Mouse (Mus musculus): ENCODE data around the gene Gm49403. TPM values are rescaled to one million over a fixed set of nuclear protein-coding genes. Genes with fewer than 3 reads are reported as not detected.
"Not testable (repeated sequence)": the region's sequence is repeated elsewhere in the genome, so short reads cannot be mapped to it uniquely, and the experiment has no call there.

The Gm49403 gene
- total and polyA plus RNA-seq, 2 experiments from 2014 or later: not detected

- peak; percentile 97 for ATAC-seq
- peak within 1 kb of the TSS; percentile 63 for H3K9ac ChIP-seq
- H3K9me3 ChIP-seq (ENCODE audit: low read length): no peaks in the 10 kb centered on the region
- H3K27ac ChIP-seq (ENCODE audit: low read depth, low read length): peak within 1 kb of the TSS; percentile 85
- WGBS: under 1% methylated on average over 58 of the region's 58 CpGs
- H3K4me2 ChIP-seq (ENCODE audit: low read depth): peak within 1 kb of the TSS; percentile 85
- H3K27me3 ChIP-seq (ENCODE audit: insufficient read depth, low read length): no peaks in the 10 kb centered on the region
- peak; percentile 97 for DNase-seq
- H3K4me1 ChIP-seq (ENCODE audit: insufficient read depth): peaks cover 5% of the 10 kb centered on the region
- TF ChIP-seq CTCF (IDR thresholded peaks at IDR 0.05; ENCODE audit: low read depth): no peak
- H3K36me3 ChIP-seq (ENCODE audit: insufficient read depth): 0 out of 2 replicates have a peak, but pooled peaks cover 5% of the 10 kb centered on the region
- peak within 1 kb of the TSS; percentile 59 for H3K4me3 ChIP-seq (ENCODE audit: low read depth, low read length)
These were observed 5.0 kb downstream of the Gm49403 start, which contains the start of the genes 1810009A15Rik and Gm49416 for GRCm38 (mm10) chr19:8888511-8889385. Gene 1810009A15Rik, plus strand, starts transcription at chr19:8888853. Gene Gm49416, plus strand, starts transcription at chr19:8888926.

GRCm38 (mm10) chr19:8892829-8893766, 9.4 kb downstream of the Gm49403 start, which contains the start of gene Ints5:
Gene Ints5, plus strand, starts transcription at chr19:8893005.
- Histone ChIP-seq H3K27me3 (ENCODE audit: insufficient read depth, low read length) (no peaks in the 10 kb centered on the region), H3K4me2 (ENCODE audit: low read depth) (peak within 1 kb of the TSS; percentile 98), H3K4me3 (ENCODE audit: low read depth, low read length) (peak within 1 kb of the TSS; percentile 79), H3K4me1 (ENCODE audit: insufficient read depth) (peaks cover 5% of the 10 kb centered on the region), H3K9me3 (ENCODE audit: low read length) (no peaks in the 10 kb centered on the region), H3K36me3 (ENCODE audit: insufficient read depth) (peaks cover 16% of the 10 kb centered on the region), H3K27ac (ENCODE audit: low read depth, low read length) (peak within 1 kb of the TSS; percentile 87), H3K9ac (peak within 1 kb of the TSS; percentile 87)
- 3% methylated on average over 54 of the region's 54 CpGs for WGBS
- ATAC-seq (peak; percentile 68), DNase-seq (peak; percentile 93)
- TF ChIP-seq CTCF (IDR thresholded peaks at IDR 0.05; ENCODE audit: low read depth): no peak; the same call in 1 of the 2 replicates

- no peak overlapping the region for H3K4me3 ChIP-seq (ENCODE audit: low read depth, low read length)
- ATAC-seq (no peak), DNase-seq (no peak)
- 86% methylated on average over 9 of the region's 9 CpGs for WGBS
- H3K27ac ChIP-seq (ENCODE audit: low read depth, low read length): no peak overlapping the region
- no peaks in the 10 kb centered on the region for H3K27me3 ChIP-seq (ENCODE audit: insufficient read depth, low read length)
- H3K9me3 ChIP-seq (ENCODE audit: low read length): no peaks in the 10 kb centered on the region
- H3K36me3 ChIP-seq (ENCODE audit: insufficient read depth): peaks cover 14% of the 10 kb centered on the region
- no peak overlapping the region for H3K9ac ChIP-seq
- H3K4me1 ChIP-seq (ENCODE audit: insufficient read depth): peaks cover 11% of the 10 kb centered on the region
- no peak overlapping the region for H3K4me2 ChIP-seq (ENCODE audit: low read depth)
- TF ChIP-seq CTCF (IDR thresholded peaks at IDR 0.05; ENCODE audit: low read depth): no peak
These were observed 11.7 kb downstream of the Gm49403 start for GRCm38 (mm10) chr19:8895397-8895960.

- not testable (repeated sequence) for ATAC-seq; H3K9ac ChIP-seq; H3K4me3 ChIP-seq (ENCODE audit: low read depth, low read length); H3K9me3 ChIP-seq (ENCODE audit: low read length); H3K27ac ChIP-seq (ENCODE audit: low read depth, low read length); H3K4me2 ChIP-seq (ENCODE audit: low read depth); DNase-seq; H3K27me3 ChIP-seq (ENCODE audit: insufficient read depth, low read length)
- Histone ChIP-seq H3K36me3 (ENCODE audit: insufficient read depth) (peaks cover 11% of the 10 kb centered on the region), H3K4me1 (ENCODE audit: insufficient read depth) (peaks cover 11% of the 10 kb centered on the region)
- 81% methylated on average over 5 of the region's 5 CpGs for WGBS
These were observed 12.5 kb downstream of the Gm49403 start for GRCm38 (mm10) chr19:8896231-8896630.

GRCm38 (mm10) chr19:8897211-8897864, 13.6 kb downstream of the Gm49403 start:
- 22% methylated on average over 21 of the region's 21 CpGs for WGBS
- DNase-seq; H3K27me3 ChIP-seq (ENCODE audit: insufficient read depth, low read length); H3K9me3 ChIP-seq (ENCODE audit: low read length): not testable (repeated sequence)
- Histone ChIP-seq H3K4me2 (ENCODE audit: low read depth) (peak overlapping the region; percentile 75), H3K27ac (ENCODE audit: low read depth, low read length) (peak overlapping the region; percentile 52; the same call in 1 of the 2 replicates), H3K9ac (peak overlapping the region; percentile 31), H3K4me1 (ENCODE audit: insufficient read depth) (peaks cover 11% of the 10 kb centered on the region), H3K4me3 (ENCODE audit: low read depth, low read length) (peak overlapping the region; percentile 78), H3K36me3 (ENCODE audit: insufficient read depth) (peaks cover 15% of the 10 kb centered on the region)
- peak; percentile 29 for ATAC-seq

Data from forebrain, postnatal 0 days (tissue).